Mouse (Mus musculus) myocyte (in vitro differentiated cells): ENCODE measurements around the gene Gm13420. TPM values are rescaled to one million over a fixed set of nuclear protein-coding genes. Genes with fewer than 3 reads are reported as not detected.

Experiments
- H3K27me3 ChIP-seq: one replicate; pipeline ENCODE4 v1.6.1; 2011; ENCODE audit not compliant: control insufficient read depth, insufficient read depth, insufficient read length
- H3K36me3 ChIP-seq: one replicate; pipeline ENCODE4 v1.6.1; 2011; ENCODE audit not compliant: control insufficient read depth, insufficient read depth
- H3K4me2 ChIP-seq: one replicate; pipeline ENCODE4 v1.6.1; 2011; ENCODE audit warnings: low read depth, control low read depth
- H3K4me3 ChIP-seq: one replicate; pipeline ENCODE4 v1.5.1; 2011; ENCODE audit warnings: mild to moderate bottlenecking, control low read depth, moderate library complexity
- H3K79me2 ChIP-seq: one replicate; pipeline ENCODE4 v1.6.1; 2011; ENCODE audit not compliant: control insufficient read depth, insufficient read depth
- H3ac ChIP-seq: one replicate; pipeline ENCODE4 v1.6.1; 2011; ENCODE audit not compliant: control insufficient read depth, insufficient read length
- CEBPB ChIP-seq: IDR thresholded peaks from 2 replicates; pipeline ENCODE4 v1.6.1; 2011; ENCODE audit warnings: mild to moderate bottlenecking, moderate library complexity; ENCODE audit not compliant: poor library complexity, insufficient read depth, severe bottlenecking
- E2F4 ChIP-seq: IDR thresholded peaks from one replicate; pipeline ENCODE4 v1.6.1; 2011; ENCODE audit warnings: mild to moderate bottlenecking, control low read depth, moderate library complexity; ENCODE audit not compliant: insufficient read depth
- MAX ChIP-seq: IDR thresholded peaks from one replicate; pipeline ENCODE4 v1.6.1; 2011; ENCODE audit warnings: low read depth, mild to moderate bottlenecking, control low read depth
- MYOD1 ChIP-seq, 3 experiments: IDR thresholded peaks; one replicate each; pipeline ENCODE4 v1.6.1; 2011; ENCODE audit warnings: control low read depth in 2 of 3, low read depth in 2 of 3, mild to moderate bottlenecking in 2 of 3, moderate library complexity in 1 of 3; ENCODE audit not compliant: insufficient read length in 2 of 3, control insufficient read depth in 1 of 3
- MYOG ChIP-seq, 3 experiments: IDR thresholded peaks; one replicate each; pipeline ENCODE4 v1.6.1; 2011; ENCODE audit warnings: control low read depth in 2 of 3, low read depth in 2 of 3, mild to moderate bottlenecking in 2 of 3; ENCODE audit not compliant: insufficient read length in 2 of 3, control insufficient read depth in 1 of 3, insufficient read depth in 1 of 3
- POLR2A ChIP-seq: IDR thresholded peaks from one replicate; pipeline ENCODE4 v1.6.1; 2011; ENCODE audit warnings: low read depth, mild to moderate bottlenecking, control low read depth, moderate library complexity; ENCODE audit not compliant: insufficient read length
- POLR2AphosphoS2 ChIP-seq: IDR thresholded peaks from one replicate; pipeline ENCODE4 v1.6.1; 2011; ENCODE audit warnings: low read depth, control low read depth; ENCODE audit not compliant: insufficient read length
- REST ChIP-seq: IDR thresholded peaks from one replicate; pipeline ENCODE4 v1.6.1; 2011; ENCODE audit warnings: mild to moderate bottlenecking, control low read depth, moderate library complexity; ENCODE audit not compliant: insufficient read depth, insufficient read length
- SRF ChIP-seq: IDR thresholded peaks from one replicate; pipeline ENCODE4 v1.6.1; 2011; ENCODE audit warnings: low read depth; ENCODE audit not compliant: control insufficient read depth, insufficient read length
- TCF12 ChIP-seq: IDR thresholded peaks from one replicate; pipeline ENCODE4 v1.6.1; 2011; ENCODE audit warnings: mild to moderate bottlenecking, control low read depth; ENCODE audit not compliant: poor library complexity, insufficient read depth, severe bottlenecking
- TCF3 ChIP-seq: IDR thresholded peaks from one replicate; pipeline ENCODE4 v1.6.1; 2011; ENCODE audit warnings: low read depth, control low read depth; ENCODE audit not compliant: insufficient read length
- USF1 ChIP-seq: IDR thresholded peaks from one replicate; pipeline ENCODE4 v1.6.1; 2011; ENCODE audit warnings: low read depth, mild to moderate bottlenecking, control low read depth, moderate library complexity
- polyA plus RNA-seq: library from polyadenylated mRNA; unstranded; fragments of >200 nt; fragmentation: generic; extraction: Trizol; gene quantifications from one replicate; pipeline ENCODE4 v1.2.1, GENCODE M21; 2012; ENCODE audit warnings: missing spikeins

Gene Gm13420
- polyA plus RNA-seq, 1 experiment: not detected

DNA sequence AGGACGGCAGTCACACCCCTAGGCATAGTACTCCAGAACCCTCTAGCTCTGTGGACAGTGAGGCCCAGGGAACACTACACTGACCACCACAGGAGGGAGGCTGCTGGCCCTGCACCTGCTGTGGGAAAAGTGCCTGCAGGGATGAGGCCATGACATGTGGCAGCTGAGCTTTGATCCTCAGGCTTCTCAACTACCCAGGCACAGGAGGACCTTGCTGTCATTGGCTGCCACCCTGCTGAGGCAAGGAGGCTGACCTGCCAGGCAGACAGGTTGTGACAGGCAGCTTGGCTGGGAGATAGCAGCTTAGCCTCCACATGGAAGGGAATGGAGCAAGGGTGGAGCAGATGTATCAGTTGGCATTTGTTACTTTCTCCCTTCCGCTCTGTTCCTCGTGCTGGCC, 46.0 kb downstream of the Gm13420 start:
- Histone ChIP-seq H3K36me3 (peaks cover 15% of the 10 kb centered on the region), H3ac (no peak overlapping the region), H3K27me3 (no peaks in the 10 kb centered on the region), H3K4me2 (no peak overlapping the region), H3K4me3 (no peak overlapping the region), H3K79me2 (no peaks in the 10 kb centered on the region)
- no peak for TF ChIP-seq E2F4
- peak; percentile 70 to 97 (median 96) for TF ChIP-seq MYOD1 (IDR thresholded peaks at IDR 0.05; ENCODE audit: control insufficient read depth in 1 of 3, insufficient read length in 2 of 3, low read depth in 2 of 3)
- no peak for TF ChIP-seq POLR2AphosphoS2
- TF ChIP-seq CEBPB: no peak
- TF ChIP-seq USF1: no peak
- peak; percentile 78 for TF ChIP-seq TCF3
- TF ChIP-seq MAX: no peak
- TF ChIP-seq REST: no peak
- TF ChIP-seq SRF: no peak
- peak; percentile 65 to 99 (median 97) for TF ChIP-seq MYOG (IDR thresholded peaks at IDR 0.05; ENCODE audit: control insufficient read depth in 1 of 3, insufficient read depth in 1 of 3, insufficient read length in 2 of 3, low read depth in 2 of 3)
- no peak for TF ChIP-seq POLR2A
- peak; percentile 83 for TF ChIP-seq TCF12

DNA sequence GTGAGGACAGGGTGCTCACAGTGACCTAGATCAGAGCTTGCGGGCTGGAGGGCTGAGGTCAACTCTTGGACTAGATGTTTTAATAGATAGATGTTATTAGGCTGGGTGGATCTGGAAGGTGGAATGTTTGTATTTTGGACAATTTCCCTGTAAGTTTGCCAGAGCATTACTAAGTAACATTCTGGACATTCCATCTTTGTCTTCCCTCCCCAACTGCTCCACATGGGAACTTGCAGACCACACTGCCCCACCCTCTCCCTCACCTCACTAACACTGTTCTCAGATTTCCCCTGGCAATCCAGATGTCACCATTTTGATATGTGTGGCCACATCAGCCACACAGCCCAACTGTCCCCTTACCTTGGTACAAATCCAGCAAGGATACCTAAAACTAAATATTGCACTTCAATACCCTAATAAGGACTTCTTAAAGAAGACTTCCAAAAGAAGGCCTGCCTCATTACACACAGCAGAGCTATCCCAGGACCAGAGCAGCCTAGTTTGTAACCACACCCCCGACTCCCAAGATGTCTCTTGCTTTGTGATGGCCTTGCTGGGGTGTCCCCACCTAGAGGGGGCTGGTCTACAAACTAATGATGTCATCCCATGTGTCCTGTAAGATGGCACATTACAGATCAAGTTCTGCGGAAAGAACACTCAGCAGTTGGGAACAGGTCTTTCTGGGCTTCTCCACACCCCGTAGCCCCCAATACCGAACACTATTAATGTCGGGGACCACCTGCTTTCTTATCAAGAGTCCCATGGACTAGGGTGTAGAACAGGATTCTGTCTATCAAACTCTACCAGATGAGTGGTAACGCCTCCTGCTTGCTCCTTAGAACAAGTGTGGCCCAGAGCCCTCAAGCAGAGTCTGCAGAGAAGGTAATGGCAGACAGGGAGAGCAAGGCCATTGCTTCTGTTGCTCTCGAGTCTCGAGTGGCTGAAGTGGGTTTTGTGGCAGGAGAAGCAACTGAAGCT, 48.1 kb downstream of the Gm13420 start:
- Histone ChIP-seq H3K27me3 (no peaks in the 10 kb centered on the region), H3K36me3 (peaks cover 27% of the 10 kb centered on the region), H3K79me2 (no peaks in the 10 kb centered on the region), H3ac (no peak overlapping the region), H3K4me2 (peak overlapping the region; percentile 18), H3K4me3 (no peak overlapping the region)
- TF ChIP-seq TCF12 (no peak), MYOG (IDR thresholded peaks at IDR 0.05; ENCODE audit: control insufficient read depth in 1 of 3, insufficient read depth in 1 of 3, insufficient read length in 2 of 3, low read depth in 2 of 3) (no peak), USF1 (no peak), E2F4 (no peak), CEBPB (no peak), MAX (no peak), SRF (no peak), MYOD1 (IDR thresholded peaks at IDR 0.05; ENCODE audit: control insufficient read depth in 1 of 3, insufficient read length in 2 of 3, low read depth in 2 of 3) (no peak), REST (no peak), TCF3 (no peak), POLR2AphosphoS2 (no peak), POLR2A (no peak)

DNA sequence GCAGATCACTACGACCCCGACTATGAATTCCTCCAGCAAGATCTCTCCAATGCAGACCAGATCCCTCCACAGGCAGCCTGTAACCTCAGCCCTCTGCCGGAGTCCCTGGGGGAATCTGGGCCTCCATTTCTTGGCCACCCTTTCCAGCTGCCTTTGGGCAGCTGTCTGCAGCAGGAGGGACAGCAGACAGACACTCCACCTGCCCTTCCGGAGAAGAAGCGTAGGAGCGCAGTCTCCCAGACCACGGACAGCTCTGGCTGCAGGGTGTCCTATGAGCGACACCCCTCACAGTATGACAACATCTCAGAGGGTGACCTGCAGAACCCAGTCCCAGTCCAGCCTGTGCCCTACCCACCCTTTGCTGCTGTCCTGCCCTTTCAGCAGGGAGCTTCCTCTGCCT, 49.3 kb downstream of the Gm13420 start:
- TF ChIP-seq MYOD1 (IDR thresholded peaks at IDR 0.05; ENCODE audit: control insufficient read depth in 1 of 3, insufficient read length in 2 of 3, low read depth in 2 of 3) (peak in 2 of 3 experiments; percentile 59 to 64), TCF3 (no peak), TCF12 (no peak), REST (peak; percentile 27), E2F4 (no peak), USF1 (no peak), MYOG (IDR thresholded peaks at IDR 0.05; ENCODE audit: control insufficient read depth in 1 of 3, insufficient read depth in 1 of 3, insufficient read length in 2 of 3, low read depth in 2 of 3) (peak in 2 of 3 experiments; percentile 39 to 67), MAX (no peak), CEBPB (no peak), POLR2AphosphoS2 (no peak), SRF (no peak), POLR2A (no peak)
- no peaks in the 10 kb centered on the region for H3K27me3 ChIP-seq
- H3K4me2 ChIP-seq: no peak overlapping the region
- H3ac ChIP-seq: no peak overlapping the region
- peaks cover 31% of the 10 kb centered on the region for H3K36me3 ChIP-seq
- no peaks in the 10 kb centered on the region for H3K79me2 ChIP-seq
- no peak overlapping the region for H3K4me3 ChIP-seq

DNA sequence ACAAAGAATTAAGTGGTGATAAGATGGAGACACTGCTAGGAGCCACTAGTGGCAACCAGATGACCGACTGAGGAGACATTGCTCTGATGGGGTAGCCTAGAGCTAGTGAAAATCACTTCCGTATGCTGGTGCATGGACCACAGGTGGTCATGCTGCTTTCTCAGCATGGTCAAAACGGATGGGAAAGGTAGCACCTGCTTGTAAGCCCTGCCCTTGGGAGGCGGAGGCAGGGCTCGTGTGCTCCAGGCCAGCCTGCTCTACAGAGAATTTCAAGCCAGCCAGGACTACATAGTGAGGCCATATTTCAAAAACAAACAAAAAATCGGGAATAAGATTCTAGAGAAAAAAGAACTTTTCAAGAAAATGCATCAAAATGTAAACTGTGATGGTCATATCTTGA, 50.1 kb downstream of the Gm13420 start:
- no peak for TF ChIP-seq MYOG (IDR thresholded peaks at IDR 0.05; ENCODE audit: control insufficient read depth in 1 of 3, insufficient read depth in 1 of 3, insufficient read length in 2 of 3, low read depth in 2 of 3)
- H3ac ChIP-seq: no peak overlapping the region
- H3K36me3 ChIP-seq: peaks cover 29% of the 10 kb centered on the region
- H3K4me3 ChIP-seq: no peak overlapping the region
- H3K4me2 ChIP-seq: no peak overlapping the region
- no peaks in the 10 kb centered on the region for H3K79me2 ChIP-seq
- H3K27me3 ChIP-seq: no peaks in the 10 kb centered on the region

DNA sequence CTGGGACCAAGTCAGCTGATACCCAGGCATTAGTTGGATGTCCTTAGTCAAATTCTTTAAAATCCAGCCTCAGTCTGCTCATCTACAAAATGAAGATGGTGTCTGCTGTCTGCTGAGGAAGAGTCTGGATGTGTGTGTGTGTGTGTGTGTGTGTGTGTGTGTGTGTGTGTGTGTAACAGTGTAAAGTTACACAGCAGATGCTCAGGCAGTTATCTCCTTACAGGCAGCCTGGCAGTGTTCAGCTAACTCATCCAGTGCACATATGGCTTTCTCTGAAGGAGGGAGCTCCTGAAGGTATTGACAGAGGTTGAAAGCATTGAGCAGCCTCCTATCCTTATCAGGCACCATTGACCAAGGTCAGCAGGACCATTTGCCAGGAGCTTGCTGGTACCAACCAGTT, 50.6 kb downstream of the Gm13420 start:
- H3K27me3 ChIP-seq: no peaks in the 10 kb centered on the region
- H3ac ChIP-seq: no peak overlapping the region
- peaks cover 27% of the 10 kb centered on the region for H3K36me3 ChIP-seq
- no peak for TF ChIP-seq MYOG (IDR thresholded peaks at IDR 0.05; ENCODE audit: control insufficient read depth in 1 of 3, insufficient read depth in 1 of 3, insufficient read length in 2 of 3, low read depth in 2 of 3)
- no peak for TF ChIP-seq MAX
- TF ChIP-seq CEBPB: no peak
- TF ChIP-seq TCF3: no peak
- TF ChIP-seq POLR2A: no peak
- no peak for TF ChIP-seq TCF12
- no peak for TF ChIP-seq REST
- TF ChIP-seq POLR2AphosphoS2: no peak
- no peak overlapping the region for H3K4me3 ChIP-seq
- H3K4me2 ChIP-seq: no peak overlapping the region
- no peaks in the 10 kb centered on the region for H3K79me2 ChIP-seq
